Mouse (Mus musculus): Measurements from ENCODE around the gene Ppp1r7. TPM values are rescaled to one million over a fixed set of nuclear protein-coding genes. Genes with fewer than 3 reads are reported as not detected.
A peak's percentile ranks its signal among the peaks of the same experiment; 100 is the strongest.

Gene Ppp1r7
- polyA plus RNA-seq, 1 experiment from 2014 or later = 55.6 TPM

- Histone ChIP-seq H3K4me3 (replicated peaks) (no peak overlapping the region), H3K27ac (no peak overlapping the region), H3K9ac (replicated peaks) (no peak overlapping the region), H3K4me2 (replicated peaks) (no peak overlapping the region), H3K9me3 (no peaks in the 10 kb centered on the region), H3K4me1 (replicated peaks) (no peaks in the 10 kb centered on the region), H3K36me3 (peaks cover 93% of the 10 kb centered on the region), H3K27me3 (no peaks in the 10 kb centered on the region)
- ATAC-seq = no peak
- WGBS = 85% methylated on average over 4 of the region's 4 CpGs
These were observed 20.0 kb downstream of the Ppp1r7 start for GRCm38 (mm10) chr1:93362661-93363060.

GRCm38 (mm10) chr1:93365641-93366040 is 23.0 kb downstream of the Ppp1r7 start:
- Histone ChIP-seq H3K27me3 (no peaks in the 10 kb centered on the region), H3K9ac (replicated peaks) (no peak overlapping the region), H3K36me3 (peaks cover 80% of the 10 kb centered on the region), H3K27ac (no peak overlapping the region), H3K4me3 (replicated peaks) (no peak overlapping the region), H3K4me2 (replicated peaks) (no peak overlapping the region), H3K9me3 (no peaks in the 10 kb centered on the region), H3K4me1 (replicated peaks) (no peaks in the 10 kb centered on the region)
- ATAC-seq = no peak
- WGBS = 95% methylated on average over 6 of the region's 6 CpGs

- no peak for ATAC-seq
- Histone ChIP-seq H3K27ac (no peak within 1 kb of the TSS), H3K4me3 (replicated peaks) (no peak within 1 kb of the TSS), H3K36me3 (peaks cover 8% of the 10 kb centered on the region; the same call in 1 of the 2 replicates), H3K4me1 (replicated peaks) (no peaks in the 10 kb centered on the region), H3K9ac (replicated peaks) (no peak within 1 kb of the TSS), H3K4me2 (replicated peaks) (no peak within 1 kb of the TSS), H3K9me3 (no peaks in the 10 kb centered on the region), H3K27me3 (no peaks in the 10 kb centered on the region)
- WGBS = 91% methylated on average over 4 of the region's 4 CpGs
These were observed 31.0 kb downstream of the Ppp1r7 start, which contains the start of gene Ano7 for GRCm38 (mm10) chr1:93373665-93374064. Ano7 (plus strand) TSS chr1:93373930.

GRCm38 (mm10) chr1:93377307-93377706 is 34.7 kb downstream of the Ppp1r7 start:
- no peak overlapping the region for H3K9ac ChIP-seq (replicated peaks)
- WGBS = 80% methylated on average over 5 of the region's 5 CpGs
- no peak for ATAC-seq
- H3K27ac ChIP-seq = no peak overlapping the region
- H3K36me3 ChIP-seq = no peaks in the 10 kb centered on the region
- H3K4me3 ChIP-seq (replicated peaks) = no peak overlapping the region
- H3K4me2 ChIP-seq (replicated peaks) = no peak overlapping the region
- H3K9me3 ChIP-seq = no peaks in the 10 kb centered on the region
- no peaks in the 10 kb centered on the region for H3K27me3 ChIP-seq
- no peaks in the 10 kb centered on the region for H3K4me1 ChIP-seq (replicated peaks)

- Histone ChIP-seq H3K36me3 (no peaks in the 10 kb centered on the region), H3K27ac (no peak overlapping the region), H3K9ac (replicated peaks) (no peak overlapping the region), H3K4me2 (replicated peaks) (no peak overlapping the region), H3K4me3 (replicated peaks) (no peak overlapping the region), H3K4me1 (replicated peaks) (no peaks in the 10 kb centered on the region), H3K27me3 (no peaks in the 10 kb centered on the region), H3K9me3 (no peaks in the 10 kb centered on the region)
- no peak for ATAC-seq
- WGBS = 76% methylated on average over 5 of the region's 5 CpGs
These were observed 36.5 kb downstream of the Ppp1r7 start for GRCm38 (mm10) chr1:93379117-93379516.

GRCm38 (mm10) chr1:93387198-93387597 is 44.5 kb downstream of the Ppp1r7 start:
- no peaks in the 10 kb centered on the region for H3K9me3 ChIP-seq
- no peaks in the 10 kb centered on the region for H3K36me3 ChIP-seq
- no peak overlapping the region for H3K27ac ChIP-seq
- H3K4me2 ChIP-seq (replicated peaks) = no peak overlapping the region
- H3K9ac ChIP-seq (replicated peaks) = no peak overlapping the region
- H3K27me3 ChIP-seq = no peaks in the 10 kb centered on the region
- H3K4me1 ChIP-seq (replicated peaks) = no peaks in the 10 kb centered on the region
- ATAC-seq = no peak
- H3K4me3 ChIP-seq (replicated peaks) = no peak overlapping the region
- WGBS = 85% methylated on average over 2 of the region's 2 CpGs

GRCm38 (mm10) chr1:93388906-93389305 is 46.3 kb downstream of the Ppp1r7 start:
- Histone ChIP-seq H3K27ac (no peak overlapping the region), H3K9me3 (no peaks in the 10 kb centered on the region), H3K27me3 (no peaks in the 10 kb centered on the region), H3K9ac (replicated peaks) (no peak overlapping the region), H3K4me2 (replicated peaks) (no peak overlapping the region), H3K4me3 (replicated peaks) (no peak overlapping the region), H3K4me1 (replicated peaks) (no peaks in the 10 kb centered on the region), H3K36me3 (no peaks in the 10 kb centered on the region)
- WGBS = 84% methylated on average over 2 of the region's 2 CpGs
- no peak for ATAC-seq

GRCm38 (mm10) chr1:93401191-93402052 is 58.8 kb downstream of the Ppp1r7 start:
- 28% methylated on average over 38 of the region's 38 CpGs for WGBS
- no peak overlapping the region for H3K9ac ChIP-seq (replicated peaks)
- no peak for ATAC-seq
- no peak overlapping the region for H3K27ac ChIP-seq
- H3K4me2 ChIP-seq (replicated peaks) = peak overlapping the region; percentile 40
- H3K4me1 ChIP-seq (replicated peaks) = peaks cover 5% of the 10 kb centered on the region; the same call in 1 of the 2 replicates
- peaks cover 9% of the 10 kb centered on the region for H3K36me3 ChIP-seq
- no peaks in the 10 kb centered on the region; the same call in 1 of the 2 replicates for H3K27me3 ChIP-seq
- no peak overlapping the region for H3K4me3 ChIP-seq (replicated peaks)
- no peaks in the 10 kb centered on the region for H3K9me3 ChIP-seq

GRCm38 (mm10) chr1:93403403-93403802 is 60.7 kb downstream of the Ppp1r7 start:
- 84% methylated on average over 4 of the region's 4 CpGs for WGBS
- Histone ChIP-seq H3K9ac (replicated peaks) (no peak overlapping the region), H3K4me1 (replicated peaks) (peaks cover 5% of the 10 kb centered on the region; the same call in 1 of the 2 replicates), H3K27me3 (no peaks in the 10 kb centered on the region; the same call in 1 of the 2 replicates), H3K36me3 (peaks cover 29% of the 10 kb centered on the region), H3K9me3 (no peaks in the 10 kb centered on the region), H3K4me3 (replicated peaks) (no peak overlapping the region), H3K4me2 (replicated peaks) (no peak overlapping the region), H3K27ac (no peak overlapping the region)
- no peak for ATAC-seq

Small RNA genes within 50 kb of the gene (microRNA-seq; reads per million reads assigned to microRNA genes)
- gene Mir6345 (not detected), gene Mir6902 (0.62 reads per million)

Other genes with a start within 250 kb of the Ppp1r7 start
- 272 and 327 TPM in 2 replicates for gene Kif1a, start 240.9 kb upstream of the Ppp1r7 start, polyA plus RNA-seq (2015; fragmentation: Nextera tagmentation; extraction: Ambion mirVana)
- not detected in 2 replicates for gene Agxt, start 207.6 kb upstream of the Ppp1r7 start, polyA plus RNA-seq (2015; fragmentation: Nextera tagmentation; extraction: Ambion mirVana)
- not detected in 2 replicates for gene 2310007B03Rik, start 181.9 kb upstream of the Ppp1r7 start, polyA plus RNA-seq (2015; fragmentation: Nextera tagmentation; extraction: Ambion mirVana)
- gene Crocc2, start 174.1 kb upstream of the Ppp1r7 start, polyA plus RNA-seq (2015; fragmentation: Nextera tagmentation; extraction: Ambion mirVana) = 0.12 and 0.24 TPM in 2 replicates
- gene Sned1, start 107.0 kb upstream of the Ppp1r7 start, polyA plus RNA-seq (2015; fragmentation: Nextera tagmentation; extraction: Ambion mirVana) = 5.8 and 6.7 TPM in 2 replicates
- 37.3 and 37.9 TPM in 2 replicates for gene Mterf4, start 36.9 kb upstream of the Ppp1r7 start, polyA plus RNA-seq (2015; fragmentation: Nextera tagmentation; extraction: Ambion mirVana)
- gene Pask, start 628 bp downstream of the Ppp1r7 start, polyA plus RNA-seq (2015; fragmentation: Nextera tagmentation; extraction: Ambion mirVana) = 9.9 and 10.0 TPM in 2 replicates
- gene Ano7, start 31.1 kb downstream of the Ppp1r7 start, polyA plus RNA-seq (2015; fragmentation: Nextera tagmentation; extraction: Ambion mirVana) = 0.34 and 0.46 TPM in 2 replicates
- gene Hdlbp, start 136.0 kb downstream of the Ppp1r7 start, polyA plus RNA-seq (2015; fragmentation: Nextera tagmentation; extraction: Ambion mirVana) = 74.3 and 91.0 TPM in 2 replicates
- gene Farp2, start 169.2 kb downstream of the Ppp1r7 start, polyA plus RNA-seq (2015; fragmentation: Nextera tagmentation; extraction: Ambion mirVana) = 3.6 and 4.6 TPM in 2 replicates